Mouse (Mus musculus): ENCODE measurements at regions not wholly inside any gene's neighbourhood (a gene's known extent, or its start where the extent isn't known, plus 50 kb on each side); places are given as distances from the start of the nearest gene placed in this dataset.
A peak's percentile ranks its signal among the peaks of the same experiment; 100 is the strongest.

DNA sequence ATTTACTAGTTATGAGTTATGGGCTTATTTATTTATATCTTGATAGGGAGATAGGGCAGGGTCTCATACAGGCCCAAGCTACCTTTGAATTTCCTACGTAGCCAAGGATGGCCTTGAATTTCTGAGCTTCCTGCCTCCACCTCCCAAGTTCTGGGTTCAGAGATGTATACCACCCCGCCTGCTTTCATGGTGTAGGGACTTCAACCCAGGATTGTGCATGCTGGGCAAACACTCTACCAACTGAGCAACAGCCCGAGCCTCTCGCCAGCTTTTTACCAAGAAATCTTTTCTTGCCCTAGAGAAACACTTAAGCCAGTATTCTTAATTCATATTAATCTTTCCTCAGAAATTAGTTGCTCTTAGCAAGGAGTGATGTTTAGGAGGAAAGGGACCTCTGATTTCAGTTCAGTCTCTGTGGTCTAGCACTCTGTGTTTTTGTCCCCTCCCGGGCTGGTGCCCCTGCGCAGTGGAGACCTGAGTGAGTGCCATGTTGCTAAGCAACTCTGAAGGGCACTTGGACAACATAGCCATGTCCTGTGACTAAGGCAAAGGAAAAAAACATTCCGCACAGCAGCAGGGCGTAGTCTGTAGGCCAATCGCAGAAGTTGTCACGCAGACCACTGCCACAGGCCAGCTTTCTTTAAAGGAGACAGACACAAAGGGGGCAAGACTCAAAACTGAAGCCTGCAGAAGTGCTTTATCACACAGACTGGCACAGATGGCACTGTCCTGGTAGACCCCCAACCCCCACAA lies 83.2 kb upstream of the Gm6793 start:
- ATAC-seq (replicated peaks; ENCODE audit: low FRiP score, low read depth) = no peak
- Histone ChIP-seq H3K27me3 (ENCODE audit: insufficient read depth, low read length) (no peaks in the 10 kb centered on the region), H3K4me1 (replicated peaks; ENCODE audit: insufficient read depth, low read length) (no peaks in the 10 kb centered on the region), H3K4me3 (replicated peaks; ENCODE audit: low read depth, low read length) (no peak overlapping the region), H3K27ac (no peak overlapping the region), H3K36me3 (ENCODE audit: insufficient read depth, low read length) (no peaks in the 10 kb centered on the region), H3K9ac (ENCODE audit: low read depth, low read length) (no peak overlapping the region), H3K4me2 (ENCODE audit: low read length) (no peak overlapping the region), H3K9me3 (replicated peaks; ENCODE audit: low read length) (no peaks in the 10 kb centered on the region)
- WGBS = 87% methylated on average over 10 of the region's 10 CpGs
- DNase-seq (ENCODE audit: low spot score) = no peak
- no peak for TF ChIP-seq CTCF (IDR thresholded peaks at IDR 0.05; ENCODE audit: low read depth)

DNA sequence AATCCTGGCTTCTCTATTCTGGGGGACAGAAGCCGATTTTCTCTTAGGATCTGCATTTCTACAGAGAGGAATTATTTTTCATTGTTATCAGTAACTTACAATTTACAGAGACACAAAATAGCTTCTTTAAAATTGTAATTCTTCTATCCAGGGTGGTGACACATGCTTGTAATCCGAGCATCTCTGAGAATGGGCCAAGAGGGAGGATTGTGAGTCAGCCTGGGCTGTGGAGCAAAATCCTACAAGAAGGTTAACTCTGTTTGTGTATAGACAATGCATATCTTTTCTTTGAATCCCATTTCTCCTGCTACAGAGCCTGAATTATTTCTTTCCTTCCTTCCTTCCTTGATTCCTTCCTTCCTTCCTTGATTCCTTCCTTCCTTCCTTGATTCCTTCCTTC lies 80.0 kb upstream of the Gm6793 start:
- H3K4me1 ChIP-seq (replicated peaks; ENCODE audit: insufficient read depth, low read length) = no peaks in the 10 kb centered on the region
- H3K27me3 ChIP-seq (ENCODE audit: insufficient read depth, low read length) = no peaks in the 10 kb centered on the region
- no peak overlapping the region for H3K9ac ChIP-seq (ENCODE audit: low read depth, low read length)
- no peak overlapping the region for H3K27ac ChIP-seq
- 77% methylated on average over 2 of the region's 2 CpGs for WGBS
- ATAC-seq (replicated peaks; ENCODE audit: low FRiP score, low read depth) (no peak), DNase-seq (ENCODE audit: low spot score) (no peak)
- no peaks in the 10 kb centered on the region for H3K36me3 ChIP-seq (ENCODE audit: insufficient read depth, low read length)
- H3K4me3 ChIP-seq (replicated peaks; ENCODE audit: low read depth, low read length) = no peak overlapping the region
- no peak for TF ChIP-seq CTCF (IDR thresholded peaks at IDR 0.05; ENCODE audit: low read depth)
- no peak overlapping the region for H3K4me2 ChIP-seq (ENCODE audit: low read length)
- H3K9me3 ChIP-seq (replicated peaks; ENCODE audit: low read length) = no peaks in the 10 kb centered on the region

DNA sequence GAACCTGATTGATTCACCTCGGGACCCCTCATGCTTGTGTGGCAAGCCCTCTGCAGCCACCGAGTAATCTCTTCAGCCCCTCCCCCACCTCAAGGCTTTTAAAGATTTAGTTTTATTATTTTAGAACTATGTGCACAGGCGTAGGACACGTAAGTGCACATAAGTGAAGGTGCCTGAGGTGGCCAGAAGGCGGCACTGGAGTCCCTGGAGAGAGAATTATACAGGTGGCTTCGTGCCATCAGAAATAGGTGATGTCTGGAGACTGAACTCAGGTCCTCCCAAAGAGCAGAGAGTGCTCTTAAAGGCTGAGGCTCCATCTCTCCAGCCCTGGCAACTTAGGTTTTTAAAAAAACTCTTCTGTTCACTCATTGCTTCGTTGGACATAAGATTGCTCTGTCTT lies 78.7 kb upstream of the Gm6793 start:
- TF ChIP-seq CTCF (IDR thresholded peaks at IDR 0.05; ENCODE audit: low read depth) = peak; percentile 41; the same call in 1 of the 2 replicates
- H3K36me3 ChIP-seq (ENCODE audit: insufficient read depth, low read length) = no peaks in the 10 kb centered on the region
- WGBS = 59% methylated on average over 7 of the region's 7 CpGs
- H3K27ac ChIP-seq = no peak overlapping the region
- no peaks in the 10 kb centered on the region for H3K4me1 ChIP-seq (replicated peaks; ENCODE audit: insufficient read depth, low read length)
- H3K9ac ChIP-seq (ENCODE audit: low read depth, low read length) = no peak overlapping the region
- H3K4me2 ChIP-seq (ENCODE audit: low read length) = no peak overlapping the region
- H3K4me3 ChIP-seq (replicated peaks; ENCODE audit: low read depth, low read length) = no peak overlapping the region
- no peaks in the 10 kb centered on the region for H3K27me3 ChIP-seq (ENCODE audit: insufficient read depth, low read length)
- H3K9me3 ChIP-seq (replicated peaks; ENCODE audit: low read length) = no peaks in the 10 kb centered on the region
- ATAC-seq (replicated peaks; ENCODE audit: low FRiP score, low read depth) (no peak), DNase-seq (ENCODE audit: low spot score) (no peak)

DNA sequence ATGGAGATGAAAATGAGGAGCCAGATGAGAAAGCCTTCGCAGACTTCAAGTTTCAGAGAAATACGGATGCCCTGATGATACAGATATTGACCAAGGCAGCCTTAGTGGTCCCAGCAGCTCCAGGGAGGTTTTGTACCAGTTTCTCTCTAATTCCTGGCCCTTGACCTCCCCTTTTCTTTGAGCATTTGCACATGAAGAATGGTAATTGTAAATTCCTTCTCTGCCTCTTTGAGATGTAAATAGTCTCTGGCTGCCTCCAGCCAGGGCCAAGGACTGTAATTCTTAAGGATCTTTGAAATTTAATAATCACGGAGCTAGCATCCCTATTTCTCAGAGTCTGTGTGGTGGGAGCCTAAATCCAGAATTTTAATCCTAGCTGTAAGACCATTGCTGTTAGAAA lies 78.0 kb upstream of the Gm6793 start:
- Histone ChIP-seq H3K9me3 (replicated peaks; ENCODE audit: low read length) (no peaks in the 10 kb centered on the region), H3K27me3 (ENCODE audit: insufficient read depth, low read length) (no peaks in the 10 kb centered on the region), H3K27ac (no peak overlapping the region), H3K36me3 (ENCODE audit: insufficient read depth, low read length) (no peaks in the 10 kb centered on the region), H3K4me2 (ENCODE audit: low read length) (no peak overlapping the region), H3K4me3 (replicated peaks; ENCODE audit: low read depth, low read length) (no peak overlapping the region), H3K9ac (ENCODE audit: low read depth, low read length) (no peak overlapping the region), H3K4me1 (replicated peaks; ENCODE audit: insufficient read depth, low read length) (no peaks in the 10 kb centered on the region)
- no peak for DNase-seq (ENCODE audit: low spot score)
- ATAC-seq (replicated peaks; ENCODE audit: low FRiP score, low read depth) = no peak
- no peak for TF ChIP-seq CTCF (IDR thresholded peaks at IDR 0.05; ENCODE audit: low read depth)
- 48% methylated on average over 3 of the region's 3 CpGs for WGBS

DNA sequence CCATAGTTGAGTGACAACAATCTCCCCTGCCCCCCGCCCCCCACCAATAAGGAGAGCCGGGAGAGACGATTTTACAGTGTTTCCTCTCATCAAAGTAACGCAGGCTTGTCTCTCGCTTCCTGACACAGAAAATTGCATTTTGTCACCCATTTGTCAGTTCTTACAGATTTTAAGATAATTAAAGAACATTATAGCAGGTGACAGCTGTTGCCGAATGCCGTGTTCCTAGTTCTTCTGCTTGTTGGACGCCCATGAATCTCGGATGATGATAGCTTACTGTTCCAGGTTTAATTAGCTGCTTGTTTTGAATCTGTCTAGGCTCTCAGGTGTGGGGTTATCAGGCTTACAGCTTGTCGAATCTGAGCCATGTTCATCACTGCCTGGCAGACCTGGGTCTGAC lies 63.8 kb upstream of the Gm6793 start:
- DNase-seq (ENCODE audit: low spot score) (no peak), ATAC-seq (replicated peaks; ENCODE audit: low FRiP score, low read depth) (no peak)
- Histone ChIP-seq H3K4me2 (ENCODE audit: low read length) (no peak overlapping the region), H3K27me3 (ENCODE audit: insufficient read depth, low read length) (no peaks in the 10 kb centered on the region), H3K9ac (ENCODE audit: low read depth, low read length) (no peak overlapping the region), H3K9me3 (replicated peaks; ENCODE audit: low read length) (no peaks in the 10 kb centered on the region), H3K4me1 (replicated peaks; ENCODE audit: insufficient read depth, low read length) (no peaks in the 10 kb centered on the region), H3K36me3 (ENCODE audit: insufficient read depth, low read length) (no peaks in the 10 kb centered on the region), H3K4me3 (replicated peaks; ENCODE audit: low read depth, low read length) (no peak overlapping the region), H3K27ac (no peak overlapping the region)
- TF ChIP-seq CTCF (IDR thresholded peaks at IDR 0.05; ENCODE audit: low read depth) = no peak
- 57% methylated on average over 10 of the region's 10 CpGs for WGBS

DNA sequence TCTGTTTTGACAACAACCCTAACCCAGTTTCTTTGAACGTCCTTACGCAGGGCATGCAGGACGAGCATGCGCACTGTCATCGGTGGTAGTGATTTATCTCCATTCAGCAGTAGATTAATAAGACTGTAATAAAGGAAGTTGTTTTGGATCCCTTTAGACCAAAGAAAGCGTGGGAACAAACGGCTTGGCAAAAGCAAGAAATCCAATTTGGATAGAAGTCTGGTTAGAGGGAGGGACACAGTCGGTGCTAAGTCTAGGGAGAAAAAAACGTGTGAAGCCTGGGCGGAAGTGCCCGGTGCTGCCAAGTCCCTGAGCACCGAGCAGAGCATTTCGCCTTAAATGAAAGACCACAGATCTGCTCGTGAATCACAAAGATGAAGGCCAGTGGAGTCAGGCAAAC lies 57.4 kb upstream of the Gm6793 start:
- Histone ChIP-seq H3K27me3 (ENCODE audit: insufficient read depth, low read length) (no peaks in the 10 kb centered on the region), H3K9ac (ENCODE audit: low read depth, low read length) (no peak overlapping the region), H3K27ac (no peak overlapping the region), H3K9me3 (replicated peaks; ENCODE audit: low read length) (no peaks in the 10 kb centered on the region), H3K4me2 (ENCODE audit: low read length) (no peak overlapping the region), H3K4me3 (replicated peaks; ENCODE audit: low read depth, low read length) (no peak overlapping the region), H3K36me3 (ENCODE audit: insufficient read depth, low read length) (no peaks in the 10 kb centered on the region), H3K4me1 (replicated peaks; ENCODE audit: insufficient read depth, low read length) (no peaks in the 10 kb centered on the region)
- WGBS = 72% methylated on average over 14 of the region's 14 CpGs
- ATAC-seq (replicated peaks; ENCODE audit: low FRiP score, low read depth) (no peak), DNase-seq (ENCODE audit: low spot score) (no peak)
- TF ChIP-seq CTCF (IDR thresholded peaks at IDR 0.05; ENCODE audit: low read depth) = no peak

DNA sequence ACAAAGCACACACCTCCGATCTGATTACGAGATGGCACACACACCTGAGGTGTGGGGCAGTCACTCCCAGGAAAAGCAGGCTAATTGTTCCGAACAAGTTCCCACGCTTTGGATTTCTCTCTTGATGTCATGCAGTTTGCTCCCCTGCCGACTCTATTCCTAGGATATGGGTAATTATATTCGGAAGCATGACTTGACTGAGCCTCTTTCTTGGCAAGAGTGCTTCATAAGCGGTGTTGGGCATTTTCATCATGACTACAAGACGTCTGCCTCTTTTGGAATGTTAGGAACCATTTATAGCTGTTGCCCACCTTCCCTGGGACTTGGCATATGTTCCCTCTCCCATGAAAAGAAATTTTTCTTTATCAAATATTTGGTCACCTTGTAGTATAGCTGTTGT lies 55.4 kb upstream of the Gm6793 start:
- no peak for TF ChIP-seq CTCF (IDR thresholded peaks at IDR 0.05; ENCODE audit: low read depth)
- no peak overlapping the region for H3K4me3 ChIP-seq (replicated peaks; ENCODE audit: low read depth, low read length)
- no peak overlapping the region for H3K4me2 ChIP-seq (ENCODE audit: low read length)
- H3K9ac ChIP-seq (ENCODE audit: low read depth, low read length) = no peak overlapping the region
- no peaks in the 10 kb centered on the region for H3K27me3 ChIP-seq (ENCODE audit: insufficient read depth, low read length)
- no peaks in the 10 kb centered on the region for H3K4me1 ChIP-seq (replicated peaks; ENCODE audit: insufficient read depth, low read length)
- H3K36me3 ChIP-seq (ENCODE audit: insufficient read depth, low read length) = no peaks in the 10 kb centered on the region
- no peak for DNase-seq (ENCODE audit: low spot score)
- no peak for ATAC-seq (replicated peaks; ENCODE audit: low FRiP score, low read depth)
- no peaks in the 10 kb centered on the region for H3K9me3 ChIP-seq (replicated peaks; ENCODE audit: low read length)
- H3K27ac ChIP-seq = no peak overlapping the region
- 81% methylated on average over 8 of the region's 8 CpGs for WGBS
